Mouse (Mus musculus) lung, postnatal 0 days (tissue): ENCODE measurements at regions not wholly inside any gene's neighbourhood (a gene's known extent, or its start where the extent isn't known, plus 50 kb on each side); places are given as distances from the start of the nearest gene placed in this dataset.

Experiments used
- CTCF ChIP-seq: IDR thresholded peaks from 2 replicates; pipeline ENCODE4 v1.5.1; 2016; ENCODE audit warnings: antibody characterized with exemption, mild to moderate bottlenecking
- EP300 ChIP-seq: IDR thresholded peaks from 2 replicates; pipeline ENCODE4 v1.6.1; 2016; ENCODE audit warnings: antibody characterized with exemption, mild to moderate bottlenecking, control low read depth

GRCm38 (mm10) chr1:13057741-13058140, 1643.8 kb downstream of the A830018L16Rik start:
- no peak for TF ChIP-seq CTCF
- no peak for TF ChIP-seq EP300
